Comparison of ENCODE assay signal across 9 mouse cellular contexts in genomic region chr1:85916830-85917450, GRCm38 (mm10). TPM values are rescaled to one million over a fixed set of nuclear protein-coding genes. Genes with fewer than 3 reads are reported as not detected.
DNase-seq lines count a peak whose midpoint lies in the region; ATAC-seq and TF ChIP-seq lines count a peak whose summit lies in the region.
"Had no signal": no experiment of that assay in that cellular context is flagged by ENCODE, and none has a peak within 500 bp of the region (broad histone marks: within the 10 kb centered on the region; RNA-seq: fewer than 3 reads in every experiment).

No protein-coding gene starts in this region.

- H3K4me1 ChIP-seq in cortical plate, adult 2 months (ENCODE audit: control insufficient read depth, insufficient read depth, low read length) = peaks cover 15% of the 10 kb centered on the region
- no peaks in the 10 kb centered on the region for H3K4me1 ChIP-seq in embryonic facial prominence, embryonic 14.5 days (ENCODE audit: control insufficient read depth, insufficient read depth, low read length)
- peaks cover 20% of the 10 kb centered on the region for H3K4me1 ChIP-seq in hindbrain, embryonic 16.5 days (ENCODE audit: control insufficient read depth, insufficient read depth, low read depth, low read length)
- H3K4me1 ChIP-seq in neural tube, embryonic 11.5 days (ENCODE audit: control insufficient read depth, insufficient read depth, low read length) = peaks cover 8% of the 10 kb centered on the region
- no peaks in the 10 kb centered on the region for H3K4me1 ChIP-seq in thymus, adult 2 months (replicated peaks; ENCODE audit: control insufficient read depth, insufficient read depth, low read length)

- no peaks in the 10 kb centered on the region for H3K9me3 ChIP-seq in embryonic facial prominence, embryonic 14.5 days (ENCODE audit: control insufficient read depth, low read length)
- H3K9me3 ChIP-seq in hindbrain, embryonic 16.5 days (ENCODE audit: control insufficient read depth, low read length) = no peaks in the 10 kb centered on the region
- no peaks in the 10 kb centered on the region for H3K9me3 ChIP-seq in neural tube, embryonic 11.5 days (ENCODE audit: control insufficient read depth, low read length)

- H3K9ac ChIP-seq in embryonic facial prominence, embryonic 14.5 days (ENCODE audit: low read depth, low read length) = no peak overlapping the region
- H3K9ac ChIP-seq in hindbrain, embryonic 16.5 days (ENCODE audit: low read depth, low read length) = no peak overlapping the region; the same call in 1 of the 2 replicates
- no peak overlapping the region for H3K9ac ChIP-seq in neural tube, embryonic 11.5 days (ENCODE audit: low read length)

- H3K4me2 ChIP-seq in embryonic facial prominence, embryonic 14.5 days (ENCODE audit: low read depth, low read length) = no peak overlapping the region
- H3K4me2 ChIP-seq in hindbrain, embryonic 16.5 days (ENCODE audit: low read length) = peak overlapping the region; percentile 18
- H3K4me2 ChIP-seq in neural tube, embryonic 11.5 days (ENCODE audit: low read depth) = no peak overlapping the region

- no peaks in the 10 kb centered on the region for H3K27me3 ChIP-seq in embryonic facial prominence, embryonic 14.5 days (replicated peaks; ENCODE audit: control insufficient read depth, insufficient read depth, low read length)
- H3K27me3 ChIP-seq in hindbrain, embryonic 16.5 days (replicated peaks; ENCODE audit: control insufficient read depth, insufficient read depth, low read length) = no peaks in the 10 kb centered on the region
- H3K27me3 ChIP-seq in neural tube, embryonic 11.5 days (ENCODE audit: control insufficient read depth, insufficient read depth, low read length) = 0 out of 2 replicates have a peak, but pooled peaks cover 3% of the 10 kb centered on the region
- no peaks in the 10 kb centered on the region for H3K27me3 ChIP-seq in thymus, adult 2 months (ENCODE audit: control insufficient read depth, insufficient read depth, low read length)

- 50% methylated on average over 4 of the region's 4 CpGs for WGBS in embryonic facial prominence, embryonic 14.5 days
- 8% methylated on average over 4 of the region's 4 CpGs for WGBS in hindbrain, embryonic 16.5 days
- 18% methylated on average over 4 of the region's 4 CpGs for WGBS in neural tube, embryonic 11.5 days
- WGBS in thymus, adult 2 months = 95% methylated on average over 4 of the region's 4 CpGs

- H3K36me3 ChIP-seq in embryonic facial prominence, embryonic 14.5 days (ENCODE audit: control insufficient read depth, insufficient read depth, low read length) = no peaks in the 10 kb centered on the region
- H3K36me3 ChIP-seq in hindbrain, embryonic 16.5 days (ENCODE audit: control insufficient read depth, insufficient read depth, low read length) = no peaks in the 10 kb centered on the region
- no peaks in the 10 kb centered on the region for H3K36me3 ChIP-seq in neural tube, embryonic 11.5 days (ENCODE audit: control insufficient read depth, insufficient read depth, low read length)
- H3K36me3 ChIP-seq in thymus, adult 2 months (ENCODE audit: control insufficient read depth, insufficient read depth, low read length) = no peaks in the 10 kb centered on the region

- peak overlapping the region; percentile 86 for H3K27ac ChIP-seq in cortical plate, adult 2 months (ENCODE audit: insufficient read depth, low read length)
- H3K27ac ChIP-seq in embryonic facial prominence, embryonic 14.5 days (replicated peaks; ENCODE audit: low read depth, low read length) = no peak overlapping the region
- H3K27ac ChIP-seq in hindbrain, embryonic 16.5 days (ENCODE audit: low read depth, low read length) = peak overlapping the region; percentile 84
- no peak overlapping the region for H3K27ac ChIP-seq in neural tube, embryonic 11.5 days (ENCODE audit: low read depth, low read length)
- no peak overlapping the region for H3K27ac ChIP-seq in thymus, adult 2 months (ENCODE audit: control insufficient read depth, insufficient read depth, low read length)

- H3K4me3 ChIP-seq in cortical plate, adult 2 months (ENCODE audit: insufficient read depth, low read length) = no peak overlapping the region
- no peak overlapping the region for H3K4me3 ChIP-seq in embryonic facial prominence, embryonic 14.5 days (ENCODE audit: low read depth, low read length)
- H3K4me3 ChIP-seq in hindbrain, embryonic 16.5 days (ENCODE audit: low read length) = no peak overlapping the region
- H3K4me3 ChIP-seq in neural tube, embryonic 11.5 days (ENCODE audit: low read depth, low read length) = no peak overlapping the region
- no peak overlapping the region for H3K4me3 ChIP-seq in thymus, adult 2 months (ENCODE audit: control insufficient read depth, insufficient read depth, low read length)

- TF ChIP-seq CTCF in cortical plate, adult 2 months (IDR thresholded peaks at IDR 0.05; ENCODE audit: extremely low read depth, insufficient read depth, low read length) = no peak
- no peak for TF ChIP-seq CTCF in thymus, adult 2 months (IDR thresholded peaks at IDR 0.05; ENCODE audit: borderline replicate concordance, control insufficient read depth, extremely low read depth, insufficient read depth, low read length, poor library complexity)

- no peak for TF ChIP-seq POLR2A in cortical plate, adult 2 months (IDR thresholded peaks at IDR 0.05; ENCODE audit: extremely low read depth, insufficient read depth, low read length)
- TF ChIP-seq POLR2A in thymus, adult 2 months (IDR thresholded peaks at IDR 0.05; ENCODE audit: control insufficient read depth, extremely low read depth, insufficient read depth, low read length, poor library complexity) = no peak

- peak; percentile 51 for DNase-seq in embryonic facial prominence, embryonic 14.5 days (ENCODE audit: low spot score)
- DNase-seq in neural tube, embryonic 11.5 days (ENCODE audit: low spot score) = peak; percentile 74
- DNase-seq in gastrocnemius, postnatal 4 days (ENCODE audit: low spot score in 2 of 2) = no peak
- no peak for DNase-seq in thymus, adult 2 months
- no peak for DNase-seq in cerebellum, adult 18-20 months
- DNase-seq: lung, postnatal 36 days had no signal

- ATAC-seq in embryonic facial prominence, embryonic 14.5 days (ENCODE audit: low read depth) = peak; percentile 41; the same call in 1 of the 2 replicates
- ATAC-seq in hindbrain, embryonic 16.5 days = peak; percentile 88
- ATAC-seq in neural tube, embryonic 11.5 days (ENCODE audit: insufficient read depth, low FRiP score, low TSS enrichment) = peak; percentile 79

RNA-seq across cellular contexts. Expression of gene 4933407L21Rik, which starts 11.3 kb away (rescaled TPM):
- polyA plus RNA-seq in cortical plate, adult 2 months (2012; rRNA removed) = 6.6 and 7.8 TPM in 2 replicates
- polyA plus RNA-seq in embryonic facial prominence, embryonic 14.5 days (2014; fragmentation: Nextera tagmentation; extraction: Ambion mirVana) = 0.43 and 0.54 TPM in 2 replicates
- polyA plus RNA-seq in hindbrain, embryonic 16.5 days (2015; fragmentation: Nextera tagmentation; extraction: Ambion mirVana) = 7.5 and 9.5 TPM in 2 replicates
- 0.28 TPM in 1 of 2 replicates, not detected in the other for polyA plus RNA-seq in neural tube, embryonic 11.5 days (2014; fragmentation: Nextera tagmentation; extraction: Ambion mirVana)
- total RNA-seq in gastrocnemius, postnatal 4 days (2021) = under 1 TPM; 0.39 to 0.96 TPM
- polyA plus RNA-seq in thymus, adult 2 months (2012; rRNA removed) = 1.5 and 2.2 TPM in 2 replicates
- polyA plus RNA-seq: heart, postnatal 0 days had no signal

RNA-seq across cellular contexts. Expression of gene Itm2c, which starts 22.9 kb away (rescaled TPM):
- 835 and 861 TPM in 2 replicates for polyA plus RNA-seq in cortical plate, adult 2 months (2012; rRNA removed)
- 158 and 177 TPM in 2 replicates for polyA plus RNA-seq in embryonic facial prominence, embryonic 14.5 days (2014; fragmentation: Nextera tagmentation; extraction: Ambion mirVana)
- 223 and 225 TPM in 2 replicates for polyA plus RNA-seq in hindbrain, embryonic 16.5 days (2015; fragmentation: Nextera tagmentation; extraction: Ambion mirVana)
- 70.6 and 72.3 TPM in 2 replicates for polyA plus RNA-seq in neural tube, embryonic 11.5 days (2014; fragmentation: Nextera tagmentation; extraction: Ambion mirVana)
- total RNA-seq in gastrocnemius, postnatal 4 days (2021) = 10 to 100 TPM; 79.6 to 80.8 TPM
- 186 and 232 TPM in 2 replicates for polyA plus RNA-seq in thymus, adult 2 months (2012; rRNA removed)

RNA-seq across cellular contexts. Expression of gene Gpr55, which starts 43.9 kb away (rescaled TPM):
- 0.08 and 0.13 TPM in 2 replicates for polyA plus RNA-seq in cortical plate, adult 2 months (2012; rRNA removed)
- polyA plus RNA-seq in embryonic facial prominence, embryonic 14.5 days (2014; fragmentation: Nextera tagmentation; extraction: Ambion mirVana) = not detected in 2 replicates
- 0.21 TPM in 2 replicates for polyA plus RNA-seq in hindbrain, embryonic 16.5 days (2015; fragmentation: Nextera tagmentation; extraction: Ambion mirVana)
- polyA plus RNA-seq in neural tube, embryonic 11.5 days (2014; fragmentation: Nextera tagmentation; extraction: Ambion mirVana) = not detected in 2 replicates
- total RNA-seq in gastrocnemius, postnatal 4 days (2021) = not detected
- 1.5 and 1.8 TPM in 2 replicates for polyA plus RNA-seq in thymus, adult 2 months (2012; rRNA removed)
- polyA plus RNA-seq: heart, postnatal 0 days had no signal

Comparison
In these comparisons a context has a peak if more than half of its experiments do, and no peak if none do; other contexts are left out.
1. H3K27ac ChIP-seq: peak in cortical plate, adult 2 months (single experiment) and hindbrain, embryonic 16.5 days (single experiment); none in embryonic facial prominence, embryonic 14.5 days (single experiment), neural tube, embryonic 11.5 days (single experiment) and thymus, adult 2 months (single experiment).
2. DNase-seq: peak in embryonic facial prominence, embryonic 14.5 days (single experiment) and neural tube, embryonic 11.5 days (single experiment); none in gastrocnemius, postnatal 4 days (0 of 2), thymus, adult 2 months (single experiment) and cerebellum, adult 18-20 months (0 of 2).
3. Peak in every context shown above with its lines, with median percentiles within 50 percentile points of each other: ATAC-seq.